Comparison of ENCODE assay signal across 14 mouse cellular contexts in genomic region chr4:139055336-139055735, GRCm38 (mm10). TPM values are rescaled to one million over a fixed set of nuclear protein-coding genes. Genes with fewer than 3 reads are reported as not detected.
DNase-seq lines count a peak whose midpoint lies in the region; ATAC-seq and TF ChIP-seq lines count a peak whose summit lies in the region.
"Had no signal": no experiment of that assay in that cellular context is flagged by ENCODE, and none has a peak within 500 bp of the region (broad histone marks: within the 10 kb centered on the region; RNA-seq: fewer than 3 reads in every experiment).

No protein-coding gene starts in this region.

- 0 out of 2 replicates have a peak, but pooled peaks cover 5% of the 10 kb centered on the region for H3K27me3 ChIP-seq in forebrain, embryonic 14.5 days (replicated peaks; ENCODE audit: control insufficient read depth, insufficient read depth, low read length)
- H3K27me3 ChIP-seq in forebrain, embryonic 12.5 days: peaks cover 59% of the 10 kb centered on the region
- no peaks in the 10 kb centered on the region for H3K27me3 ChIP-seq in midbrain, postnatal 0 days (ENCODE audit: insufficient read depth, low read length)

- no peak for TF ChIP-seq CTCF in midbrain, postnatal 0 days (IDR thresholded peaks at IDR 0.05)

- peak; percentile 49 for ATAC-seq in forebrain, embryonic 14.5 days
- ATAC-seq in forebrain, embryonic 12.5 days (ENCODE audit: low FRiP score): no peak
- ATAC-seq in midbrain, postnatal 0 days (ENCODE audit: low FRiP score): no peak
- ATAC-seq: Patski had no signal

- H3K36me3 ChIP-seq in forebrain, embryonic 14.5 days (ENCODE audit: control insufficient read depth, insufficient read depth, low read length): no peaks in the 10 kb centered on the region
- no peaks in the 10 kb centered on the region for H3K36me3 ChIP-seq in forebrain, embryonic 12.5 days (replicated peaks)
- no peaks in the 10 kb centered on the region for H3K36me3 ChIP-seq in midbrain, postnatal 0 days (ENCODE audit: insufficient read depth, low read length)
- H3K36me3 ChIP-seq: limb, embryonic 12.5 days; midbrain, embryonic 12.5 days had no signal

- peaks cover 30% of the 10 kb centered on the region for H3K4me1 ChIP-seq in forebrain, embryonic 14.5 days (ENCODE audit: control insufficient read depth, insufficient read depth, low read length)
- H3K4me1 ChIP-seq in forebrain, embryonic 12.5 days: peaks cover 22% of the 10 kb centered on the region
- H3K4me1 ChIP-seq in midbrain, postnatal 0 days (ENCODE audit: insufficient read depth, low read length): no peaks in the 10 kb centered on the region
- H3K4me1 ChIP-seq: limb, embryonic 12.5 days had no signal

- intact Hi-C loops in left cerebral cortex, postnatal 4 days (cut with DNase I): no loop called here

- H3K4me2 ChIP-seq in forebrain, embryonic 14.5 days (ENCODE audit: low read length): no peak overlapping the region
- no peak overlapping the region for H3K4me2 ChIP-seq in forebrain, embryonic 12.5 days
- no peak overlapping the region for H3K4me2 ChIP-seq in midbrain, postnatal 0 days (ENCODE audit: low read depth, low read length, poor library complexity, severe bottlenecking)
- H3K4me2 ChIP-seq: limb, embryonic 12.5 days; lung, embryonic 14.5 days; midbrain, embryonic 12.5 days had no signal

- H3K27ac ChIP-seq in forebrain, embryonic 14.5 days (ENCODE audit: low read depth, low read length): peak overlapping the region; percentile 65
- H3K27ac ChIP-seq in forebrain, embryonic 12.5 days: no peak overlapping the region
- H3K27ac ChIP-seq in midbrain, postnatal 0 days (ENCODE audit: low read depth, low read length): no peak overlapping the region
- H3K27ac ChIP-seq: limb, embryonic 12.5 days; midbrain, embryonic 12.5 days had no signal

- H3K4me3 ChIP-seq in forebrain, embryonic 14.5 days (ENCODE audit: low read depth, low read length): no peak overlapping the region
- H3K4me3 ChIP-seq in forebrain, embryonic 12.5 days (replicated peaks): no peak overlapping the region
- no peak overlapping the region for H3K4me3 ChIP-seq in midbrain, postnatal 0 days (ENCODE audit: low read depth, low read length)
- H3K4me3 ChIP-seq: limb, embryonic 12.5 days; midbrain, embryonic 12.5 days had no signal

- 40% methylated on average over 4 of the region's 4 CpGs for WGBS in forebrain, embryonic 14.5 days
- 85% methylated on average over 4 of the region's 4 CpGs for WGBS in forebrain, embryonic 12.5 days
- WGBS in midbrain, postnatal 0 days: 74% methylated on average over 4 of the region's 4 CpGs

- peak; percentile 89 for DNase-seq in forebrain, embryonic 14.5 days (ENCODE audit: low spot score)
- peak; percentile 94 for DNase-seq in left cerebral cortex, postnatal 4 days
- DNase-seq in left cerebral cortex, adult 9 months (ENCODE audit: low spot score in 2 of 2): no peak
- peak; percentile 57 to 63 for DNase-seq in cerebellum, adult 18-20 months
- DNase-seq in midbrain, postnatal 0 days (ENCODE audit: low spot score): peak; percentile 88
- DNase-seq in yolk sac, embryonic 10.5 days (ENCODE audit: low spot score): no peak
- no peak for DNase-seq in ovary, adult 18-20 months (ENCODE audit: low spot score)
- DNase-seq: kidney, adult 11 months; lung, embryonic 14.5 days; spleen, adult 18-20 months had no signal

- no peak overlapping the region for H3K9ac ChIP-seq in forebrain, embryonic 14.5 days (ENCODE audit: low read length)
- no peak overlapping the region for H3K9ac ChIP-seq in forebrain, embryonic 12.5 days
- no peak overlapping the region for H3K9ac ChIP-seq in midbrain, postnatal 0 days (replicated peaks; ENCODE audit: low read length, poor library complexity, severe bottlenecking)
- H3K9ac ChIP-seq: limb, embryonic 12.5 days; lung, embryonic 14.5 days; midbrain, embryonic 12.5 days had no signal

- no peaks in the 10 kb centered on the region for H3K9me3 ChIP-seq in forebrain, embryonic 14.5 days (replicated peaks; ENCODE audit: control insufficient read depth, low read length)
- H3K9me3 ChIP-seq in forebrain, embryonic 12.5 days: no peaks in the 10 kb centered on the region
- H3K9me3 ChIP-seq in midbrain, postnatal 0 days (ENCODE audit: low read length): no peaks in the 10 kb centered on the region
- H3K9me3 ChIP-seq: limb, embryonic 12.5 days; midbrain, embryonic 12.5 days had no signal

RNA-seq across cellular contexts. Expression of gene Htr6, which starts 20.0 kb away (rescaled TPM):
- polyA plus RNA-seq in forebrain, embryonic 14.5 days (2014; fragmentation: Nextera tagmentation; extraction: Ambion mirVana): 0.30 TPM in 2 replicates
- 0.18 TPM in 1 of 2 replicates, not detected in the other for polyA plus RNA-seq in forebrain, embryonic 12.5 days (2016; fragmentation: Nextera tagmentation; extraction: Ambion mirVana)
- total RNA-seq in left cerebral cortex, postnatal 4 days (2021): 1 to 10 TPM; 4.1 to 5.1 TPM
- 4.2 and 5.9 TPM in 2 replicates for total RNA-seq in midbrain, postnatal 0 days (2014; rRNA removed)
- polyA plus RNA-seq in midbrain, postnatal 0 days (2015; fragmentation: Nextera tagmentation; extraction: Ambion mirVana): 1.0 and 1.1 TPM in 2 replicates
- polyA plus RNA-seq: lung, embryonic 14.5 days; midbrain, embryonic 12.5 days had no signal

RNA-seq across cellular contexts. Expression of gene Nbl1, which starts 37.5 kb away (rescaled TPM):
- polyA plus RNA-seq in forebrain, embryonic 14.5 days (2014; fragmentation: Nextera tagmentation; extraction: Ambion mirVana): 22.3 and 29.8 TPM in 2 replicates
- 22.5 and 26.7 TPM in 2 replicates for polyA plus RNA-seq in forebrain, embryonic 12.5 days (2016; fragmentation: Nextera tagmentation; extraction: Ambion mirVana)
- total RNA-seq in left cerebral cortex, postnatal 4 days (2021): 10 to 100 TPM; 32.8 to 38.3 TPM
- total RNA-seq in midbrain, postnatal 0 days (2014; rRNA removed): 60.7 and 62.2 TPM in 2 replicates
- polyA plus RNA-seq in midbrain, postnatal 0 days (2015; fragmentation: Nextera tagmentation; extraction: Ambion mirVana): 53.4 and 55.7 TPM in 2 replicates

Comparison
In these comparisons a context has a peak if more than half of its experiments do, and no peak if none do; other contexts are left out.
1. DNase-seq: peak in forebrain, embryonic 14.5 days (single experiment), left cerebral cortex, postnatal 4 days (single experiment), cerebellum, adult 18-20 months (2 of 2) and midbrain, postnatal 0 days (single experiment); none in left cerebral cortex, adult 9 months (0 of 2), yolk sac, embryonic 10.5 days (single experiment) and ovary, adult 18-20 months (single experiment).